Mouse (Mus musculus): ENCODE data around the gene Exosc10. TPM values are rescaled to one million over a fixed set of nuclear protein-coding genes. Genes with fewer than 3 reads are reported as not detected.

The Exosc10 gene
- total RNA-seq, 2 experiments from 2014 or later: 66.6 to 70.6 TPM

DNA sequence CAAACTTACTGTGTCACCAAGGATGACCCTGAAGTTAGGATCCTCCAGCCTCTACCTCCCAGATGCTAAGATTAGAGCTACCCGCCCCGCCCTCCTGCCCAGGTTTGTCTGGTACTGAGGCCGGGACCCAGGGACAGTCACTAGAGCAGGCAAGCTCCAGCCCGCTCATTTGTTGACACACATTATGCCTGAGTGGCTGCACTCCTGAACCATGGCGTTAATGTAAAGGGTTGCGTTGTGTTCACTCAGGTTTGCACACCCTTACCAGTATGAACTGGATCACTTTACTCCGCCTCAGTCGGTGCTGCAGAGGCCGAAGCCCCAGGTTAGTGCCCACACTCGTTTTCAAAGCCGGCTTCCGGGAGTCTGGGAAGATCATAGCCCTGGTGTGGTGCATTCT, 5.4 kb downstream of the Exosc10 start:
- no peak for ATAC-seq (replicated peaks; ENCODE audit: low FRiP score, low TSS enrichment, poor library complexity, severe bottlenecking)

DNA sequence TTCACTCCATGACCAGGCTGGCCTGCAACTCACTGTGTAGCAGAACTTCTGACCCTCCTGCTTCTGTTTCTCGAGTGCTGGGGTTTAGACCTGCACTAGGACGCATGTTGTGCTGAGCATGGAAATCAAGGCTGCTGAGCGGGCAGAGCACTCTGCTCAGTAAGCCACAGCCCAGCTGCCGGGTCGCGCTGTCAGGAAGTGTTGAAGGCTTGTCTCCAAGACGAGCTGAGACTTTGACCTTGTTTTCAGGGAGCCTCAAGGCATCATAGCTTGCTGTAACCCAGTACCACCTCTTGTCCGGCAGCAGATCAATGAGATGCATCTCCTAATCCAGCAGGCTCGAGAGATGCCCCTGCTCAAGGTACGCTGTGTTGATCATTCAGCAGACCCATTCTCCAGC, 11.9 kb downstream of the Exosc10 start:
- ATAC-seq (replicated peaks; ENCODE audit: low FRiP score, low TSS enrichment, poor library complexity, severe bottlenecking): no peak

DNA sequence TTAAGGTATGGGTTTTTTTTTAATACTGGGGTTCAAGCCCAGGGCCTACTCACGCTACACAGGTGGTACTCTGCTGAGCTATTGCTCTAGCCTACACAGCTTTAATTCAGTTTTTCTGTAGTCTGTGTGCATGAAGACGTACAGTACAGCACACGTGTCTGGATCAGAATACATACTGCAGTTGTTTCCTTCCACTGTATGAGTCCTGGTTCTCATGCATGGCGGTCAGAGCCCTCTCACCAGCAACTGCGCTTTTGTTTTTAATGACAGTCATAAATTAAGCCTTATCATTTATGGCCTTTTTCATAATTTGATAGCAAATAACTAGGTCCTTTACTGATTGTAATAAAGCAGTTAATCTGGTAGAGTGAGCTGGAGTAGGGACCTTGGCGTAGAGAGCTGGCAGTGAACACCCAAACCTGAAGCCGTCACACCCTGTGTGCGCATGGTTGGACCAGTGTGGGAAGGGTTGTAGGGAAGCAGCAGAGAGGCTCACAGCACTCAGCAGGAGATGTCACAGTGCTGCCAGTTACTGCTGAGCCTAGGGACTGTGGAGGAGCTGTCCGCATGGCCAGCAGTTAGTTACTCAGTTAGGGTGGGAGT, 12.6 kb downstream of the Exosc10 start:
- ATAC-seq (replicated peaks; ENCODE audit: low FRiP score, low TSS enrichment, poor library complexity, severe bottlenecking): no peak

DNA sequence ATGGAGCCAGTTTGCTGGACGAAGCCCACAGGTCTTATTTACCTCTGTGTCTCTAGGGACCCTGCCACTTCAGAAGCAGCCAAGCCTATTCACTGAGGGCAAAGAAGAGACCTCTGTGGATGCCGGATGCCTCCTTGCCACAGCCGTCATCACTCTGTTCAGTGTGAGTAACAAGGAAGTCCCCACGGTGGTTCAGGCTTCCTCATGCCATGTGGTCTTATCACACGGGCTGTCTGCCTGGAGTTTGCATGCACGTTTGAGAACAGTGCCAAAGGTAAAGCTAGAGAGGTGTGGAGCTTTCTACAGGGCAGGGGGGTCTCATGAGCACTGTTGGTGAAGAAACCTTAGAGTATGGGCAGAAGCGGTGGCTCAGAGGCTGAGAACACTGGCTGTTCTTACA, 15.0 kb downstream of the Exosc10 start:
- no peak for ATAC-seq (replicated peaks; ENCODE audit: low FRiP score, low TSS enrichment, poor library complexity, severe bottlenecking)

DNA sequence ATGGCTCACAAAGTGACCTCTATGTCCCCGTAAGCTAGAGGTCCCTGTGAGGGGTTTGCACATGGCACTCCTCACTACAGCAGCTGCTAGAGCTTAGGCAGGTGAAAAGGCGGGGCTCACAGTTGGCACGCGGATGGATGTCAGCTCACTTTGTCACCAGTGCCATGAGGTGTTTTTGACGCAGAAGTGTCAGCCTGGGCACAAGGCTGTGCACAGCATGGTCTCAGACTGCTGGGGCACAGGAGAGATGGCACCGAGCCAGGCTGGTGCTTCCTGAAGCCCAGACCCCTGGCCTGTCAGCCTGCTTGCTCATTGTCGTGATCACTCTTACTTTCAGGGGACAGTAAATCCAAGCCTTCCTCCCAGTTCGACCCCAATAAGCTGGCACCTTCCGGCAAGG, 22.5 kb downstream of the Exosc10 start:
- no peak for ATAC-seq (replicated peaks; ENCODE audit: low FRiP score, low TSS enrichment, poor library complexity, severe bottlenecking)

DNA sequence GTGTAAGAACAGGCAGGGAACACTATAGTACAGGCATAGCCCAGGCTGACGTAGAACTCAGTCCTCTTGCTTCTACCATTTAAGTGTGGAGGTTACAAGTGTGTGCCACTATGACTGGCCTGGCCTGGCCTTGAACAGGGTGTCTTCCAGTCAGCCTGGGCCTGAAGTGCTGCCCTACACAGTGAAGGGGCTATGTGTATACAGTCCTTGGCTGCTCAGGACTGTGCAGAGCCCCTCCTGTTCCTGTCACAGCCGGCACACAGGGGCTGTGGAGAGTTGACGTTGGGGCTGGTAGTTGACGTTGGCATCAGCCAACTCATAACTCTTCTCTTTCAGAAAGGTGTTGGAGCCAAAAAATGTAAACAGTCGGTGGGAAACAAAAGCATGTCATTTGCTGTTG, 23.2 kb downstream of the Exosc10 start:
- ATAC-seq (replicated peaks; ENCODE audit: low FRiP score, low TSS enrichment, poor library complexity, severe bottlenecking): no peak

DNA sequence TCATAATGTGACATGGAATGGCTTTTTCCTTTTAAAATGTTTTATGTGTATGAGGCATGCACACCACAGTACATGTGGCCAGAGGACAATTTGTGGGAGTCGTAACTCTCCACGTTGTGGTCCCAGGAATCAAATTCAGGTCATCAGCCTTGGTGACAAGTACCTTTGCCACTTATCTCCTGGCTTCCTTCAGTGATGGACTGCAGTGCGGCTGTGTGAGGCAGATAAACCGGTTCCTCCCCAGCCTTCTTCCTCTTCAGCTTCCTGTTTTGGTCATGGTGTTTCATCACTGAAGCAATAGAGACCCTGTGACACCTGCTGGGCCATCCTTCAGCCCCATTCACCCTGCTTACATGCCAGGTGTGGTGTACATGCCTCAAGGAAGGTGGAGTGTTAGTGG, 25.0 kb downstream of the Exosc10 start:
- ATAC-seq (replicated peaks; ENCODE audit: low FRiP score, low TSS enrichment, poor library complexity, severe bottlenecking): peak; percentile 66

DNA sequence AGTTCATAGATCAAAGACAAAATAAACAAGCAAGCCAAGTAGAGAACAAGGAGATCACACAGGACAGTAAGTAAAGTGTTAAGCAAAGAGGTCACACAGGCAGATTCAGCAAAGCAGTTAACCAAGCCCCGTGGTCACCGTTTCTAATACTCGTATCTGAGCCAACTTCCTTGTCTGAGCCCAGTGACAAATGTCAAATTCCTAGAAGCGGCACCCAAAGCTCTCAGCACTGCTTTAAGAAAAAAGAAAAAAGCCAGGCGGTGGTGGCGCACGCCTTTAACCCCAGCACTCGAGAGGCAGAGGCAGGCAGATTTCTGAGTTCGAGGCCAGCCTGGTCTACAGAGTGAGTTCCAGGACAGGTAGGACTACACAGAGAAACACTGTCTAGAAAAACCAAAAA, 28.4 kb downstream of the Exosc10 start:
- ATAC-seq (replicated peaks; ENCODE audit: low FRiP score, low TSS enrichment, poor library complexity, severe bottlenecking): no peak

DNA sequence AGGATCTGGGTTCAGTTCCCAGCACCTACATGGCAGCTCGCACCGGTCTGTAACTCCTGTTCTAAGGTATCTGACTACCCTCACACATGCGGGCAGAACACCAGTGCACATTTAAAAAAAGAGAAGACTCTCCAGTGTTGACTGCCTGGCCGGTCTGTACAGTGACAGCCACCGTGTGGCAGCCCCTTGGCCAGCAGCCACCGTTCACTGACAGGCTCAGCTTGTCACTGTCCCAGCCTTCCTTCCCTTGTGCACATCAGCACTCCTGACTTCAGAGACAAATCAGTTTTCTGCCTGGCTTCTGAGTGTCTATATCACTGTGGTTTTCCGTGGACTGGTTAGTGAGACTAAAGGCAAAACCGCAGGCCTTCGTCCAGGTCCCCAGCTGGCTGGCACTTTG, 30.6 kb downstream of the Exosc10 start:
- ATAC-seq (replicated peaks; ENCODE audit: low FRiP score, low TSS enrichment, poor library complexity, severe bottlenecking): no peak

DNA sequence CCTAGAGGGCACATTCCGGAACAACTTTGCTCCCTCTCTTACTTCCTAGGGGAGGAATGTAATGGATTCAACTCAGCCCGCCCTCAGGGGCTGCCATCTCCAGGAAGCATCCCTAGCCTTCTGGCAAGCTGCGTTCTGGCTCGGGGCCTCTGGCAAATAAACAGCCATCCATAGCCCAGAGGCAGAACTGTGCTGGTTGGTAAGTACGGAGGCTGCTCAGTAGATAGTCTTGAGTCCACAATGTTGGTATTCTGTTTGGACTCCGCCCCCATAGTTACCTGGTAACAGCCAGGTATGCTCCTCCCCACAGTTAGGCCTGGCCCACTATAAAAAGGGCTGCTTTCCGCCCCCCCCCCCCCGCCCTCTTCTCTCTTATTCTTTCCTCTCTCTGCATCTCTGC, 31.3 kb downstream of the Exosc10 start:
- no peak for ATAC-seq (replicated peaks; ENCODE audit: low FRiP score, low TSS enrichment, poor library complexity, severe bottlenecking)

DNA sequence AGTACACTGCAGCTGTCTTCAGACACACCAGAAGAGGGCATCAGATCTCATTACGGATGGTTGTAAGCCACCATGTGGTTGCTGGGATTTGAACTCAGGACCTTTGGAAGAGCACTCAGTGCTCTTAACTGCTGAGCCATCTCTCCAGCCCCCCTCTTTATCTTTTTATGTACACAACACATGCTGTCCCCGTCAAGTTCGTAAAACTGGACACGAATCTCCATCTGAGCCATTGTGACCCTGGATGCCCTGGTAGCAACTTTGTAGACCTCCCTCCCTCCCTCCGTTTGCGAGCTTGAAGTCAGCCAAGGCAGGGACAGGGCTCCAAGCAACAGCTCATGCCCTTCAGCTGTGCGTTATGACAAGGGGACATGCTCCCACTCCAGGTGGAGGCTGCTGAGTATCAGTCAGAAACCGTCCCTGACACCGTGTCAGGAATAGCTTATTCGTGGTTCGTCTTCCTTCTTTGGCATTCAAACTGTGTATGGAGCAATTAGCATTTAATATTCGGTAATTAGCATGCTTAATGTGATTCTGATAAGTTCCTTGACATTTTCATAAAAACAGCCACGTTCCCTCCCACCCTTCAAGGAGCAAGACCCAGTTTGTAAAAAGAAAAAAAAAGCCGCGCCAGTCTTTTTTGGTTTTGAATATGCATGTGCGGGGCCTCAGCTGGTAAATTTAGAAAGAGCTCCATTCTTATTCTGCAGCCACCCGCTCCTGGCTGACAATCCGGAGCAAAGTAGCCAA, 32.4 kb downstream of the Exosc10 start:
- peak; percentile 39 for ATAC-seq (replicated peaks; ENCODE audit: low FRiP score, low TSS enrichment, poor library complexity, severe bottlenecking)

DNA sequence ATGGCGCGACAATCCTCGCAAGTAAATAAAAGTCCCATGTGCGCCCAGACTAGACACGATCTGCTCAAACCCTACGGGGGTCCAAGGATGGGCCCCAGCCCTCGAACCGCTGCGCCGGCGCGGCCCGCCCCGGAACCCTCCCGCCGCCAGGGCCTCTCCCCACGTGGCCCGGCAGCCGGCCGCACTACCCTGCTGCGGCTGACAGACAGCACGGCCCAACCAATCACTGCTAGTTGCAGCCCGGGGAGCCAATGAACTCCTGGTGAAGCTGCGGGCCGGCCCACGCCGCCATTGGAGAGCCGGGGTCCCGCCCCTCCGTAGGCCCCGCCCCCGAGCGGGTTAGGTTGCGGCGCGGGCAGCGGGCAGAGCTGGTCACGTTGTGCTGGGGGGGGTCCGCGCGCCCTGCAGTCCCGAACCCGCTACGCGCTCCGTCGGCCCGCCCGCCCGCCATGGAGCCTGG, 33.0 kb downstream of the Exosc10 start, which contains the start of gene Srm:
TSS of gene Srm (plus strand) at position 333 of the 460 bp plus-strand sequence.
- peak; percentile 96 for ATAC-seq (replicated peaks; ENCODE audit: low FRiP score, low TSS enrichment, poor library complexity, severe bottlenecking)

DNA sequence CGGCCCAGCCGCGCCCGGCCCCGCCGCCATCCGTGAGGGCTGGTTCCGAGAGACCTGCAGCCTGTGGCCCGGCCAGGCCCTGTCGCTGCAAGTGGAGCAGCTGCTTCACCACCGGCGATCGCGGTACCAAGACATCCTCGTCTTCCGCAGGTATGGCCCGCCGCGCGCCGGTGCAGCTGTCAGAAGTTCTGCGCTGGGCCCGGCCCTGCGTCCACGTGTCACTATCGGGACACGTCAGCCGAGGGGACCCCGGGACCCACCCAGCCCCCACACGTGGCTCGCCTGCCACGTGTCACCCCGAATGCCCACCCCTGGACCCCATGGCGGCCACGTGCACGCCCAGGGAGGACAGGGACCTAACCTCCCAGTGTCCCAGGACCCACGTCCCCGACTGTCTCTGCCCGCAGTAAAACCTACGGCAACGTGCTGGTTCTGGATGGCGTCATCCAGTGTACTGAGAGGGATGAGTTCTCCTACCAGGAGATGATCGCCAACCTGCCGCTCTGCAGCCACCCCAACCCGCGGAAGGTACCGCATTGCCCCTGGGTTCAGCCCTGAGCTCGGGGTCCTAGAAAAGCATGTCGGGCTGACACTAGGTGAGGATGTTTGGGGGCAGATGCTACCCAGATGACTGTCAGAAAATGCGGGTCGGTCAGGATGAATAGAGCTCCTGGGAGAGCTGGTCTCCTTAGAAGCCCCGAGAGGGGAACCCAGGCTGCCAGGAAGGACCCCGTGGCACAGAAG, 33.6 kb downstream of the Exosc10 start:
- 0 out of 2 replicates have a peak, but pooled peaks have one; percentile 2 for ATAC-seq (replicated peaks; ENCODE audit: low FRiP score, low TSS enrichment, poor library complexity, severe bottlenecking)

DNA sequence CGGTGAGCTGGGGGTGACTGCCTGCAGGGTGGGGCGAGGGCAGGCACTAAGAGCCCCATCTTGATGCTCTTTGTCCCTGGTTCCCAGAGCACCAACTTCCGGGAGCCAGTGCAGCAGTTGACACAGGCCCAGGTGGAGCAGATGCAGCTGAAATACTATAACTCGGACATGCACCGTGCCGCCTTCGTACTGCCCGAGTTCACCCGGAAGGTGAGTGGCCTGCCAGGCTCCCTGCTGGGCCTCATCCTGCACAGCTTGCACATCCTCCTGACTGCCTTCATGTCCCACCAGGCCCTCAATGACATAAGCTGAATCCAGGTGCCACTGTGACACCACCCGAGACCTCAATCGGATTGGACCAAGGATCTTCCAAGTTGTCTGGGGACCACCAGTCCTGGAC, 35.8 kb downstream of the Exosc10 start:
- no peak for ATAC-seq (replicated peaks; ENCODE audit: low FRiP score, low TSS enrichment, poor library complexity, severe bottlenecking)

DNA sequence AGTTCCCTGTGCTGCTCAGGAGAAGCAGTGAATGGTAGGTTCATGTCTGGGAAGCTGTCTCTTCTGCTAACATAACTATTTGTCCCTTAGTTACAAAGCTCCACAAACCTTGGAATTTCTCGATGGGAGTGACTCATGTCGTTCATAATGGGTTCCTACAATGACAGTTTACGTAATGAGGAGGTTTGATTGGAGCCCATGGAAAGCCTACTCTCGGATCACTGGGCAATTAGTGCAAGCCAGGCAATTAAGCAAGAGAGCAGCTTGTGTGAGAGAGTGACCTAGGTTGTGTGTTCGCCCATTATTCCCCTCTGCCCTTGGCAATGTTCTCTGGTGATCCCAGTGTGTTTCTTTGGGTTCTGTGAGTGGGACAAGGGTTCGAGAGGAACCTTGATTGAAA, 37.7 kb downstream of the Exosc10 start:
- no peak for ATAC-seq (replicated peaks; ENCODE audit: low FRiP score, low TSS enrichment, poor library complexity, severe bottlenecking)

DNA sequence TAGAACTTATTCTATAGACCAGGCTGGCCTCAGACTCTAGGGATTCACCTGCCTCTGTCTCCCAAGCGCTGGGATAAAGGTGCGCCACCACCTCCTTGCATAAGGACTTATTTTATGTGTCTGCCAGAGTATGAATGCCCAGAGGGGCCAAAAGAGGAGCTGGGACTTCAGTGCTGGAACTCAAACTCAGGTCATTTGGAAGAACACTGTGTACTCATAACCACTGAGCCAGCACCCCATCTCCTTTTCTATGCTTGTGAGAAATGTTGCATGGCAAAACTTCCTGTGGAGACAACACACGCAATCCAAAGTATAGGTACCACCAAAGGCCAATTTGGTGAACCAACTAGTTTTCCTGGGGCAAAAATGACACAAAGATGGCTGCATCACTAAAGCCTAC, 38.5 kb downstream of the Exosc10 start:
- ATAC-seq (replicated peaks; ENCODE audit: low FRiP score, low TSS enrichment, poor library complexity, severe bottlenecking): no peak

DNA sequence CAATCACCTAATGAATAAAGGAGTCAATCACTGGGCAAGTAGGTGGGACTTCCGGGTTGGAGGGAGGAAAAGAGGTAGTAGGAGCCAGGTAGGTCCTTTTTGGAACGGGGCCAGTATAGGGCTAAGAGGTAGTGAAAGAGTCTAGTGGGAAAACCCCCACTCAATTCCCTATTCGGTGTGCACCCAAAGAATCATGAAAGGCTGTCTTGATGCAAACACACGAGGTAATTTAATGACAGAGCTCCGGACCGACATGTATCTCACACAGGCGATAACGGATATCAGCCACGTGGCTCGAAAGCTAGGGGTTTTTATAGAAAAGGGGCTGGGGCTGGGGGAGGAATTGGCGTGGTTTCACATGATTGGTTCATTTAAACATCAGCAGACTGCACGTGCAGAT, 40.6 kb downstream of the Exosc10 start:
- no peak for ATAC-seq (replicated peaks; ENCODE audit: low FRiP score, low TSS enrichment, poor library complexity, severe bottlenecking)

DNA sequence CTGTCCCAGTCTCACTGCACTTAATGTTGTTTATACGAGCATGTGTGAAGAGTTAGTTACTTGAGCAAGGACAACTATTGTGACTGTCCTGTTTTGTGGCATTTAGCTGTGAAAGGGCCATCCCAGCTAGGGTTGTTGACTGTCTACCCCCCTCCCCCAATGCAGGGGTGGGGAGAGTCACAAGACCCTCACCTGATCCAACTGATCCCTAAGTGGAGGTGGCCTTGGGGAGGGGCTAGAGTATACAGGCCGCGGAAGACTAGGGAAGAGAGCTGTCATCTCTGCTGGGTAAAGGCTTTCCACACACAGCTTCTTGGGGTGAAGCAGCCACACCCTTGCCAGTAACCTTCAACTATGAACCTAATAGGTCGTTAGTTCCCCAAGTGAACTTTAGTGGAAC, 42.1 kb downstream of the Exosc10 start:
- ATAC-seq (replicated peaks; ENCODE audit: low FRiP score, low TSS enrichment, poor library complexity, severe bottlenecking): no peak

DNA sequence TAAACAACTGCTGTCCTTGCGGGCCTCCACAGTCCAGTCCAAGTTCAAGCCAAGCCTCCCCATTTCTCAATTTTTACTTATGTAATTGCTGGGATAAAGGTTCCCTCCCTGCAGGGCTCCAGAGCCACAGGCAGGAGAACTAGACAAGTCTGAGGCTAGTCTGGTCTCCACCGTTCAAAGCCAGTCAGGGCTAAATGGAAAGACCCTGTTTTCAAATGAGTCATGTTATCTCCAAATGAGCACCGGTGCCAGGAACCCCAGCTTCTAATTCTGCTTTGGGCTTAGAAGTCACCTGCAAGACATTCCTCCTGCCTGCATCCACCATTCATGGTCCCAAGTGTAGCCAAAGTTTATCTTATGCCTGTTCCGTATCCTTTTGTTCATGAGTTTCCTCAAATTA, 43.6 kb downstream of the Exosc10 start:
- ATAC-seq (replicated peaks; ENCODE audit: low FRiP score, low TSS enrichment, poor library complexity, severe bottlenecking): no peak

DNA sequence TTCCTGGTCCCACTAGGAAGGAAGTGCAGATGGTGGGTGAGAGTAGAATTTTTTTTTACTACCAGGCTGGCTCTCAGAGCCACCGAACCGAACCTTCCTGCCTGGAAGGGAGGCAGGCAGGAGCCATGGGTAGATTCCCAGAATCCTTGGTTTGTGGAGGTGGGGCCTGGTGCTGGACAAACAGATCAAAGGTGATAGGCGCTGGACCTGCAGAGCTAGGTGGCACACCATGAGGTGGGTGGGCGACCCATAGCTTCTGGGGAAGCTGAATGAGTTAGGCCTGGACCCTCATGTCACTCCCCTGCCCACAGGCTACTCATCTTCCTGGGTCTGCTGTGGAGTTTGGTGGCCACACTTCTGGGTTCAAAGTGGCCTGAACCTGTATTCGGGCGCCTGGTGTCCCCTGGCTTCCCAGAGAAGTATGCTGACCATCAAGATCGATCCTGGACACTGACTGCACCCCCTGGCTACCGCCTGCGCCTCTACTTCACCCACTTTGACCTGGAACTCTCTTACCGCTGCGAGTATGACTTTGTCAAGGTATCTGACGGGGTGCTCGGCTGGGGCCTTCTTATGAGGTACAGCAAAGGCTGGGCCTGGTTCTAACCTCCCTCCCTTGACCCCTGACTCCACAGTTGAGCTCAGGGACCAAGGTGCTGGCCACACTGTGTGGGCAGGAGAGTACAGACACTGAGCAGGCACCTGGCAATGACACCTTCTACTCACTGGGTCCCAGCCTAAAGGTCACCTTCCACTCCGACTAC, 44.3 kb downstream of the Exosc10 start, which contains the start of gene Masp2:
TSS of gene Masp2 (plus strand) at position 198 of the 764 bp plus-strand sequence.
- no peak for ATAC-seq (replicated peaks; ENCODE audit: low FRiP score, low TSS enrichment, poor library complexity, severe bottlenecking)
